Mouse (Mus musculus) G1E (cell line): ENCODE measurements around the gene Ndufa8. TPM values are rescaled to one million over a fixed set of nuclear protein-coding genes. Genes with fewer than 3 reads are reported as not detected.

ENCODE experiments used
- ATAC-seq: 2 replicates; pipeline ENCODE4 v1.8.0; 2016; ENCODE audit warnings: mild to moderate bottlenecking; ENCODE audit not compliant: insufficient number of reproducible peaks, poor library complexity, low FRiP score, severe bottlenecking; ENCODE audit errors: extremely low read depth
- DNase-seq: peaks from one replicate; pipeline ENCODE4 v3.0.0; 2012; ENCODE audit warnings: low spot score
- H3K27me3 ChIP-seq: 2 replicates; pipeline ENCODE4 v1.6.1; 2012; ENCODE audit warnings: mild to moderate bottlenecking, low read length, inconsistent platforms; ENCODE audit not compliant: insufficient read depth
- H3K36me3 ChIP-seq: replicated peaks from 2 replicates; pipeline ENCODE3; 2012; ENCODE audit warnings: mild to moderate bottlenecking, inconsistent platforms
- H3K4me1 ChIP-seq: 2 replicates; pipeline ENCODE4 v1.6.1; 2012; ENCODE audit warnings: low read depth, low read length, inconsistent platforms, mixed read lengths; ENCODE audit not compliant: insufficient read depth
- H3K4me3 ChIP-seq: 2 replicates; pipeline ENCODE4 v1.5.1; 2012; ENCODE audit warnings: low read depth, mild to moderate bottlenecking, inconsistent platforms, low read length, moderate library complexity, mixed read lengths
- H3K9me3 ChIP-seq: replicated peaks from 2 replicates; pipeline ENCODE4 v1.6.1; 2012; ENCODE audit warnings: inconsistent platforms
- CTCF ChIP-seq: IDR thresholded peaks from 2 replicates; pipeline ENCODE4 v1.5.1; 2012; ENCODE audit warnings: low read depth, low read length, inconsistent platforms, mixed read lengths
- GATA1 ChIP-seq: IDR thresholded peaks from 2 replicates; pipeline ENCODE4 v1.6.1; 2012; ENCODE audit warnings: borderline replicate concordance, low read length, inconsistent platforms, mixed read lengths
- GATA2 ChIP-seq: IDR thresholded peaks from 2 replicates; pipeline ENCODE4 v1.6.1; 2012; ENCODE audit warnings: low read depth, low read length, inconsistent platforms, borderline replicate concordance
- POLR2AphosphoS5 ChIP-seq: IDR thresholded peaks from 2 replicates; pipeline ENCODE4 v1.6.1; 2012; ENCODE audit warnings: low read depth, low read length, inconsistent platforms; ENCODE audit not compliant: insufficient replicate concordance
- TAL1 ChIP-seq: conservative IDR thresholded peaks from 2 replicates; pipeline ENCODE4 v1.6.1; 2012; ENCODE audit warnings: low read depth, low read length, inconsistent platforms, mixed read lengths
- polyA plus RNA-seq: library from polyadenylated mRNA; stranded (reverse); fragments of >175 nt; gene quantifications from 2 replicates; pipeline ENCODE4 v1.2.3, GENCODE M21; 2012
- total RNA-seq, 2 experiments: library from RNA; stranded (forward) in 1 of 2; stranded (reverse) in 1 of 2; fragments of 200-1000 nt in 1 of 2; fragments of >200 nt in 1 of 2; fragmentation: Nextera tagmentation in 1 of 2; gene quantifications; 2 replicates each; pipeline ENCODE4 v1.2.3; 2014 to 2017

Ndufa8 gene
- total and polyA plus RNA-seq, 3 experiments = 18.2 to 44.9 (median 31.6) TPM

DNA sequence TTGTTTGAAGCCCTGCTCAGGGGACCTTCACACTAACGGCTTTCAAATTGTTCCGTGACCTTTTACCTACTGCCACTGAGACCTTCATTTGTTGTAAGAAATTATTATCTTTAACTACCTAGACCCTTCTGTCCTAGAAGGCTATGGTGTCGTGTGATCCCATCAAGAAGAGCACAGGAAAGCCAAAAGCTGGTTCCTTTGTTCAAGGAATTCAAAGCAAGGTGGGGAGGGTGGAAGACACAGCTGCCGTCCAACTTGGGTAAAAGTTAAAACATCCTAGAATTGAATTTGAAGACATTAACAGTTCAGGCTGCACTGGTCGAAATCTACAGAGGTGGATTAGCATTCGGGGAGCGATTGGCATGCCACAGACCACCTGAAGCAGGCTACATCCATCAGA lies 15.2 kb downstream of the Ndufa8 start:
- no peak for TF ChIP-seq CTCF
- no peak for TF ChIP-seq GATA1
- no peak for TF ChIP-seq TAL1
- TF ChIP-seq GATA2 = no peak
- no peak for TF ChIP-seq POLR2AphosphoS5
- no peak for ATAC-seq

DNA sequence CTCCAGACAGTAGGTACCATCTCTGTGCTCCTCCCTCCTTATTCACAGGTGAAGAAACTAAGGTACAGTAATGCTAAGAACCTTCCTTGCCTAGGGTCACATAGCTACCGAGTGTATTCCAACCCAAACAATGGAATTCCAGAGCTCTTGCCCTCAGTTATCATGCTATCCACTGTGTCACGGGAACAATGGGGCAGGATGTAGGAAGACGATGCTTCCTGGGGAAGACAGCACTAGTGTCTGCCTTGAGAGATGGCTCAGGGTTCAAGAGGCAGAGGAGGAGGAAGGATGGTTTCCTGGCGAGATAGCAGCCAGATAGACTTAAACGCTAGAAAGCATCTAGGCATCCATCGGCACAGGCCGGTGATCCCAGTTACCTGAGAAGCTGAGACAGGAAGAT lies 16.3 kb downstream of the Ndufa8 start:
- H3K27me3 ChIP-seq = peaks cover 13% of the 10 kb centered on the region
- H3K36me3 ChIP-seq = peaks cover 32% of the 10 kb centered on the region
- no peak for DNase-seq
- ATAC-seq = no peak
- H3K9me3 ChIP-seq = no peaks in the 10 kb centered on the region
- TF ChIP-seq TAL1 (no peak), GATA2 (no peak), POLR2AphosphoS5 (no peak), CTCF (no peak), GATA1 (no peak)
- H3K4me3 ChIP-seq = no peak overlapping the region
- peaks cover 12% of the 10 kb centered on the region; the same call in 1 of the 2 replicates for H3K4me1 ChIP-seq

More for the DNA sequence above, 15.2 kb downstream of the Ndufa8 start:
- Histone ChIP-seq H3K27me3 (peaks cover 13% of the 10 kb centered on the region), H3K4me1 (peaks cover 12% of the 10 kb centered on the region; the same call in 1 of the 2 replicates), H3K4me3 (no peak overlapping the region), H3K36me3 (peaks cover 43% of the 10 kb centered on the region), H3K9me3 (no peaks in the 10 kb centered on the region)
- no peak for DNase-seq

DNA sequence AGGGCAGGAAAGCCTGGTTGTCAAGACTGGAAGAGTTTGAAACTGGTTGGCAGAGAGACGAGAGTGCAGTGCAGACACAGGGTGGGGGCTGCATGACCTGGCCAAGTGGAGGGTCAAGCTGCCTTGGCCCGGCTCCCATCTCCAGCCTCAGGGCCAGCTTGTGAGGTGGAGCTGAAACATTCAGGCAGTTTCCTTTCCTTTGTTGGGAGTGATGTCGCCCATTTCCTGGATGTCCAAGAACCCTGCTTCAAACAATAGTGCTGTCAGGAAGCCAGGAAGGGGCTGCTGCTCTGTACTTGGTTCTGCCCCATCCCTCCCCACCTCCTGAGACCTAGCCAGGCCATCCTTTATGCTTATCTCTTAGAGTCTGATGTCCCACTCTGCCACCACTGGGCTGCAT lies 25.9 kb downstream of the Ndufa8 start:
- Histone ChIP-seq H3K9me3 (no peaks in the 10 kb centered on the region), H3K4me1 (peaks cover 3% of the 10 kb centered on the region; the same call in 1 of the 2 replicates), H3K27me3 (peaks cover 27% of the 10 kb centered on the region), H3K4me3 (no peak overlapping the region), H3K36me3 (no peaks in the 10 kb centered on the region)
- ATAC-seq (no peak), DNase-seq (no peak)
- TF ChIP-seq TAL1 = no peak
- no peak for TF ChIP-seq CTCF
- no peak for TF ChIP-seq GATA1
- no peak for TF ChIP-seq GATA2
- no peak for TF ChIP-seq POLR2AphosphoS5

DNA sequence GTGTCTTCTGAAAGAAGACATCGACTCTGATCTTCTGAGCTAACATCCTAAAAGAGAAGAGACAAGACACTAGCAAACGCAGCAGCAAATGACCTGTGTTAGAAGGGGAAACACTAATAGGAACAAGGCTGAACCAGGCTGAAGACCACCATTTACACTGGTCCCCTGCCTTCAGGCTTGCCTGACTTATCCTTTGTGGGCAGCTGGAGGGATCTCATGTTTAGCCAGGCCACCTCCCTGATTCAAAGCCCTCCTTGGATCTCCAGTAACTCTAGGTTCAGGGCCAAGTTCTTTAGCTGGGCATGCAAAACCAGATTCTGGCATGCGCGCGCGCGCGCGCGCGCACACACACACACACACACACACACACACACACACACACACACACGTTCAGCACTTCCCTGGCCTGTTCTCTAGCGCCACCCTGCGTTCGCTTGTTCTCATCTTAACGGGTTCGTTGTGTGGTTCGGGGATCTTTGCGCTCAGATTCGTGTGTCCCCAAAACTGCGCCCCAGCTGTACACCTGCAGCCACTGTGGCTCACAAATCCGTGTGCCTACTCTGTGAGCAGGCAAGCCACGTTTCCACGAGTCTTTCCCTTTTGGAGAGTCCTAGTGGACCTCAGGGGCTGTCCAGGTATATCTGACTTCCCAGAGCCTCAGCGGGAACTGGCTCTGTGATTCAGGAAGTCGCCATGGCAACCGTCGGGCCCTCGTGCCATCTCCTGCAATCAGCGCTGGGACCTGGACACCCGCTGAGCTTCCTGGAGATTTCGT lies 27.6 kb downstream of the Ndufa8 start:
- Histone ChIP-seq H3K4me1 (peaks cover 3% of the 10 kb centered on the region; the same call in 1 of the 2 replicates), H3K4me3 (no peak overlapping the region), H3K9me3 (no peaks in the 10 kb centered on the region), H3K27me3 (peaks cover 23% of the 10 kb centered on the region), H3K36me3 (no peaks in the 10 kb centered on the region)
- ATAC-seq (no peak), DNase-seq (no peak)
- no peak for TF ChIP-seq CTCF

DNA sequence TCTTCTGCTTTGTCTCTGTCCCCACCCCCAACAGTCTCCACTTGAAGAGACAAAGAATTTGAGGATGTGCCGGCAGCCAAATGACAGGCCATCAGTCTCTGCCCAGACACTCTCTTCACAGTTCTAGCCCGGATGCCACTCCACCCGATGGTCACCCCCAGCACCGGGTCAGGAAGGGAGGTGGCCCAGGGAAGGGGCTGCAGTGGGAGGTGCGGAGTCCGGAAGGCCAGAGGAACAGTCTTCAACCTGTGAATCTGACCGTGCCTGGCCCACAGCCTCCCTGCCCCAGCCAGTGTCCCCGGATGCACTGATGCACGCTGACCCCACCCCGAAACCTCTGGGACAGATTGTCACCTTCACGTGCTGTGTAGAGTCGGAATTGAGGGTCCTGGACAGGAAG lies 36.2 kb downstream of the Ndufa8 start:
- Histone ChIP-seq H3K36me3 (no peaks in the 10 kb centered on the region), H3K27me3 (peaks cover 10% of the 10 kb centered on the region; the same call in 1 of the 2 replicates), H3K4me1 (peaks cover 2% of the 10 kb centered on the region; the same call in 1 of the 2 replicates), H3K9me3 (no peaks in the 10 kb centered on the region), H3K4me3 (no peak overlapping the region)
- no peak for DNase-seq
- ATAC-seq = no peak
- TF ChIP-seq GATA1 = no peak

DNA sequence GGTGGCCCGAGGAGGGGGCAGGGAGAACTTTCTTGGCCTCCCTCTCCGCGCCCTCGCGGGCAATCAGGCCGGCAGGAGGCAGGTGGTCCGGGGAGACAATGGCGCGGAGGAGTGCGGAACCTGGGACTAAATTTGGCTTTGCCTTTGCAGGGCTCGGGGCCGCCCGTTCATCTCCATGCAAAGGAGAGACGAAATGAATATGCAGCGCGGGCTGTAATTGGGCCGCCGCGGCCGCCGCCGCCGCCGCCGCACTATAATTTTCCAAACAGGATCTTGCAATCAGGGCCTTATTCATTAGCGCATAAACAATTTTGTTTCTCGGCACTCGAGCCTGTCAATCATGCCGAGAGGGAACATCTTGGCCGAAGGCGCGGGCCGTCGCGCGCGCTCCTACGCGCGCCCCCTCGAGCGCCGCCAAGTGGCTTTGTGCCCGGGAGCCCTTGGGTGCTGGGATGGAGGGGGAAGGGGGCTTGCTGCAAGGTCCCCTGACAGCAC lies 37.8 kb downstream of the Ndufa8 start:
- TF ChIP-seq CTCF (no peak), POLR2AphosphoS5 (no peak), GATA2 (no peak), TAL1 (no peak), GATA1 (no peak)
- peaks cover 15% of the 10 kb centered on the region; the same call in 1 of the 2 replicates for H3K27me3 ChIP-seq
- H3K4me3 ChIP-seq = no peak overlapping the region
- H3K9me3 ChIP-seq = no peaks in the 10 kb centered on the region
- peaks cover 2% of the 10 kb centered on the region for H3K4me1 ChIP-seq
- H3K36me3 ChIP-seq = no peaks in the 10 kb centered on the region
- no peak for ATAC-seq
- no peak for DNase-seq
